Mouse (Mus musculus) forebrain, embryonic 13.5 days (tissue): ENCODE data around the gene Irx2. TPM values are rescaled to one million over a fixed set of nuclear protein-coding genes. Genes with fewer than 3 reads are reported as not detected.

Experiments
- ATAC-seq: fragments of 200-750 bp; cut with Nextera tagmentation; 2 replicates; pipeline ENCODE4 v1.8.0; 2017
- H3K27ac ChIP-seq: fragments of 300-500 bp; sonication (generic); 2 replicates; pipeline ENCODE4 v1.5.1; 2015; ENCODE audit warnings: inconsistent platforms, mild to moderate bottlenecking, moderate library complexity
- H3K27me3 ChIP-seq: fragments of 300-500 bp; sonication (generic); 2 replicates; pipeline ENCODE4 v1.6.1; 2015; ENCODE audit warnings: mild to moderate bottlenecking, inconsistent platforms
- H3K36me3 ChIP-seq: fragments of 300-500 bp; sonication (generic); 2 replicates; pipeline ENCODE4 v1.6.1; 2015; ENCODE audit warnings: mild to moderate bottlenecking, inconsistent platforms; ENCODE audit not compliant: poor library complexity, severe bottlenecking
- H3K4me1 ChIP-seq: fragments of 300-500 bp; sonication (generic); 2 replicates; pipeline ENCODE4 v1.6.1; 2015; ENCODE audit warnings: inconsistent platforms
- H3K4me2 ChIP-seq: fragments of 300-500 bp; sonication (generic); 2 replicates; pipeline ENCODE4 v1.6.1; 2015; ENCODE audit warnings: inconsistent platforms, mild to moderate bottlenecking, moderate library complexity
- H3K4me3 ChIP-seq: fragments of 300-500 bp; sonication (generic); 2 replicates; pipeline ENCODE4 v1.5.1; 2015; ENCODE audit warnings: mild to moderate bottlenecking, inconsistent platforms
- H3K9ac ChIP-seq: fragments of 300-500 bp; sonication (generic); 2 replicates; pipeline ENCODE4 v1.6.1; 2015; ENCODE audit warnings: mild to moderate bottlenecking, inconsistent platforms
- H3K9me3 ChIP-seq: fragments of 300-500 bp; sonication (generic); replicated peaks from 2 replicates; pipeline ENCODE4 v1.6.1; 2016; ENCODE audit warnings: inconsistent platforms
- WGBS: fragments of 180-500 bp; shearing (Covaris S2); methylation state at CpG from one replicate; pipeline ENCODE4 v1.1.7; 2015; 5-methylcytosine and 5-hydroxymethylcytosine counted together
- polyA plus RNA-seq: library from polyadenylated mRNA; unstranded; fragments of >200 nt; fragmentation: Nextera tagmentation; extraction: Ambion mirVana; gene quantifications from 2 replicates; pipeline ENCODE4 v1.2.1, GENCODE M21; 2015

Gene Irx2
- polyA plus RNA-seq: 1.2 and 2.9 TPM in 2 replicates

DNA sequence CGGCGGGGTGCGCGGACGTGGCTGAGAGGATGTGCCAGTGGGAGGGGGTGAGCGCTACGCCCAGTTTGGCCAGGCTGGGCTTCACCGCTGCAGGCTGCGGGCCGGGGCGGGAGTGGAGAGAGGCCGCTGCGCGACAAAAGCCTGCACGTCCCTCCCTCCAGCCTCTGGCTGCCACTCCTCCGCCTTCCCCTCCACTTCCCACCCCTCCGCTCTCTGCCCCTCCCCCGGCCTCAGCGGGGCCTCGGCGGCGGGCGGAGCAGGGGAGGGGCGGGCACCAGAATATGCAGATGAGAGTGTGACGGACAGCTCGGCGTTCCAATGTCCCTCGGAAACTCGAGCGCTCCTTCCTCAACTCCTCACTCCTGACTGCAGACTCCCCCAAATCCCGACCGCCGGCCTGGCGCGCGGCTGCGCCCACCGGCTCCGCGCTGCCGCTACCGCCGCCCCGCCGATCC, at the start of gene Irx2:
Gene Irx2, plus strand, starts transcription at position 359 of the 455 bp plus-strand sequence.
- Histone ChIP-seq H3K36me3 (no peaks in the 10 kb centered on the region), H3K4me1 (peaks cover 31% of the 10 kb centered on the region), H3K9me3 (no peaks in the 10 kb centered on the region), H3K27ac (no peak within 1 kb of the TSS), H3K27me3 (peaks cover 99% of the 10 kb centered on the region), H3K4me3 (peak within 1 kb of the TSS; percentile 50), H3K9ac (peak within 1 kb of the TSS; percentile 54), H3K4me2 (peak within 1 kb of the TSS; percentile 87)
- peak; percentile 89 for ATAC-seq
- 1% methylated on average over 28 of the region's 45 CpGs for WGBS

DNA sequence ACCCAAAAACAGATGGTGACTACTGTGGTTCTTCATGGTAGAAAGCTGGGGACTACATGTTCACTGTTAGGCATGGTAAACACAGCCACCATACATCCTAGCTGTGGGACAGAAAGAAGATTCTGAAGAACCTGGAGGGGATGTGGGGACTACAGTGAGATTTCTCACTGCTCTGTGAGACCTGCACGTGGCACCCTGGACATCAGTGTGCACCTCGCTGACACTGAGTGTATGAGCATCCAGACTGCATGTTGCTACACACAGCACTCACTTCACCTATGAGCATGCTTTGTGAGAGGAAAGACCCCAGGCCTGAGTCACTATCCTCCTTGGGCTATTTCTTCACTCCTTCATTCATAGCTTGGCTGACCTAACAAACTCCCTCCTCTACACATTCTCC, 47.3 kb upstream of the Irx2 start:
- Histone ChIP-seq H3K4me3 (no peak overlapping the region), H3K4me2 (no peak overlapping the region), H3K27ac (no peak overlapping the region), H3K4me1 (no peaks in the 10 kb centered on the region), H3K9me3 (no peaks in the 10 kb centered on the region; the same call in 1 of the 2 replicates), H3K27me3 (no peaks in the 10 kb centered on the region), H3K9ac (no peak overlapping the region), H3K36me3 (no peaks in the 10 kb centered on the region)
- ATAC-seq: no peak
- whole genome bisulfite sequencing: 91% methylated on average over 2 of the region's 2 CpGs

DNA sequence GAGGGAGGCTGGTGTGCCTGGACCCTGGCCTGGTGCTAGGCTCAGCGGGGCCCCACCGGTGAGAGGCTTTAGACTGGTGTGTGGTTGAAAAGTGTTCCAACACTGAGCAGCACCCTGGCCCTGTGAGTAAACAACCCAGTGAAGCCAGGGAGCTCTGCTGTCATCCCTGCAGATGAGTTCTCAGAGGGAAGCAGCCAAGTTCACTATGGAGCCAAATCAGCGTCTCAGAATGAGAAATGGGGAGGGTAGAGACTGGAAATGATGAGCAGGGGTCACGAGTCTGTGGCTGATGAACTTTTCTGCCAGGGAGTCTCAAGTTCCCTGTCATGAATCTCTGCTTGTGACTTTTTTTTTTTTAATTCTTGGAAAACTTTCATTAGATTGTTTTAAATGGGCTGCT, 36.1 kb upstream of the Irx2 start:
- no peaks in the 10 kb centered on the region for H3K27me3 ChIP-seq
- H3K36me3 ChIP-seq: no peaks in the 10 kb centered on the region
- ATAC-seq: no peak
- H3K27ac ChIP-seq: no peak overlapping the region
- H3K9ac ChIP-seq: no peak overlapping the region
- H3K4me3 ChIP-seq: no peak overlapping the region
- no peaks in the 10 kb centered on the region for H3K4me1 ChIP-seq
- H3K4me2 ChIP-seq: no peak overlapping the region
- 68% methylated on average over 4 of the region's 4 CpGs for WGBS
- H3K9me3 ChIP-seq: no peaks in the 10 kb centered on the region

DNA sequence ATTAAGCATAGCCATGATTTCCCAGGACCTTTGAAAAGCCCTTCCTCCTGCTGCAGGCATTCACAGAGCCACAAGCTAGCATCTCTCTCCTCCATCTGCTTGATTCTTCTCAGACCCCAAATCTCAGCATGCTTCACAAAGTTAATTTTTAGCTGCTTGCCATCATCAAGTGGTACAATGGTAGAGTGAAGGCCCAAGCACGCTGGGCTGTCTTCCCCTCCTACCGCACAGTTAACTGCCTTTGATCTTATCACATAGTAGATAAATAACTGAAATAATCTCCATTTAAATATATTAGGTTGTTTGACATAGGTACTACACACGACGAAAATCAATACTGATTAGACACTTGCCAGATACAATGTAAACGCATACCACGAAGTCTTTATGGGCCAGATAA, 35.3 kb upstream of the Irx2 start:
- ATAC-seq: no peak
- Histone ChIP-seq H3K9ac (no peak overlapping the region), H3K4me1 (no peaks in the 10 kb centered on the region), H3K36me3 (no peaks in the 10 kb centered on the region), H3K4me2 (no peak overlapping the region), H3K4me3 (no peak overlapping the region), H3K9me3 (no peaks in the 10 kb centered on the region), H3K27ac (no peak overlapping the region), H3K27me3 (no peaks in the 10 kb centered on the region)
- WGBS: 91% methylated on average over 6 of the region's 6 CpGs

DNA sequence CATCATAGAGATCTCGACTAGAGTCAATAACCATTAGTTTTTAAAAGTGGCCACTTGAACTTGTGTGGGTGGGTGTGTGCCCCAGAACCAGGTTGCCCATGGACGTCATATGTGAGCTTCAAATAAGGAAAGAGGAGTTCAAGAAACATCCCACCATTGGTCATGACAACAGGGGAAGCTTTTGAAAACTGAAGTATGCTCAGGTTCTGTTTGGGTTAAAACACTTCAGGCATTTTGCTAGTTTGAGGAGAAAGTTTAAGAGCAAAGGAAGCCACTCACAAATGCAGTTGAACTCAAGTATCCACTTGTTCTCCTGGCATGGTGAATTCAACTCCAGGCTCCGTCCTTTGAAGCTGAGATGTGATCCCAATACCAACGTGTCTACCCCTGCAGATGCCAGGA, 34.9 kb upstream of the Irx2 start:
- Histone ChIP-seq H3K27ac (no peak overlapping the region), H3K4me1 (no peaks in the 10 kb centered on the region), H3K27me3 (no peaks in the 10 kb centered on the region), H3K4me3 (no peak overlapping the region), H3K9me3 (no peaks in the 10 kb centered on the region), H3K4me2 (no peak overlapping the region), H3K36me3 (no peaks in the 10 kb centered on the region), H3K9ac (no peak overlapping the region)
- 85% methylated on average over 4 of the region's 4 CpGs for WGBS
- no peak for ATAC-seq

DNA sequence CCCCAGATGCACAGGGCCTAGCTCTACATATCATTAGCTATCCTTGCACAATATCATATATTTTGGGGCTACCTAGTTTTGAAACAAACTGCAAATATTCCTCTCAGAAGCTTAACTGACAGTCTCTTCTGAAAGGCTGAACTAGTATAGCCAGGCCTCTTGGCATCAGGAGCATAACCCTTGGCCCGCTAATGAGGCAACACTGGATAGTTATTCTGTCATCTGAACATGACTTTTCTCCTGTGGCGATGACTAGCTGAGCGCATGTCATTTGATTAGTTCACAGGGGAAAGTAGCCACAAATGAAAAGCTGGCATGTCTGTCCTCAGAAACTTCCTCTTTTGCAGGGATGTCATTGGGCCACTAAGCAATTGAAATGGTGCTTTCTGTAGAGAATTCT, 29.4 kb upstream of the Irx2 start:
- Histone ChIP-seq H3K36me3 (no peaks in the 10 kb centered on the region), H3K9ac (no peak overlapping the region), H3K27me3 (no peaks in the 10 kb centered on the region), H3K4me1 (no peaks in the 10 kb centered on the region), H3K9me3 (no peaks in the 10 kb centered on the region), H3K4me2 (no peak overlapping the region), H3K27ac (no peak overlapping the region), H3K4me3 (no peak overlapping the region)
- ATAC-seq: no peak
- 94% methylated on average over 3 of the region's 3 CpGs for WGBS

DNA sequence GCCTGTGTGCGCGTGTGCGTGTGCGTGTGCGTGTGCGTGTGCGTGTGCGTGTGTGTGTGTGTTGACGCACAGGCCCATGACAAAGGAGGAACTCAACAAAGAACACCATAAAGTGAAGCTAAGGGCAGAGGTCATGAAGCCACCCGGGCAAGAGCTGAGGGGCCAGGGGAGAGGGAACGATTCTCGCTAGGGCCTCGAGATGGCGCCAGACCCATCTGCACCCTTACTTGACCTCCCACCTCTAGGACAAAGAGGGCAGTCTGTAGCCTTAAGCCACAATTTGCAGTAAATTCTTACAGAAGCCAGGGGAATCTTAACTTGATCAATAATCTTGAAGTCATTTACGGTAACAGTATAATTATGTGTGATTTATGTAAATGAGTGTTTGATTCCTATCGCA, 19.9 kb upstream of the Irx2 start:
- no peak overlapping the region for H3K4me3 ChIP-seq
- WGBS: 63% methylated on average over 16 of the region's 16 CpGs
- H3K4me1 ChIP-seq: no peaks in the 10 kb centered on the region
- no peak for ATAC-seq
- peaks cover 15% of the 10 kb centered on the region; the same call in 1 of the 2 replicates for H3K27me3 ChIP-seq
- H3K27ac ChIP-seq: no peak overlapping the region
- no peaks in the 10 kb centered on the region for H3K9me3 ChIP-seq
- no peak overlapping the region for H3K4me2 ChIP-seq
- no peak overlapping the region for H3K9ac ChIP-seq
- no peaks in the 10 kb centered on the region for H3K36me3 ChIP-seq

DNA sequence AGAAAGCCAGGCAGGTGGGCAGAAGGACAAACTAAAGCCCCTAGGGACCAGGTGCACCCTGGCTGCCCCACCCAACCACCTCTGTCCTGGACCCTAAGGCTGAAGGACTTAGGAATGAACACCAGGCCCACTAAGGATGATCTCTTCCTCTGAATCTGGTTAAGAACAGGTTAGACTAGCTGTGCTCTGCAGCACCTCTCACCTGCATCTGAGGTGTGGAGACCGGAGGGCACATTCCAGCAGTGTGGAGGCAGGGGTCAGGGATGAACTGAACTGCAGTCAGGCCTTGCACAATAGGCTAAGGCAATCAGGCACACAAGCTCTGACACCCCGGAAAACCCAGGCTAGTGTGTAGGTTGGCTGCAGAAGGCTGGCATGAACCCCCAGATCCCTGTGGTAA, 18.3 kb upstream of the Irx2 start:
- H3K4me1 ChIP-seq: no peaks in the 10 kb centered on the region
- H3K4me3 ChIP-seq: no peak overlapping the region
- no peak overlapping the region for H3K9ac ChIP-seq
- WGBS: 85% methylated on average over 2 of the region's 2 CpGs
- ATAC-seq: no peak
- H3K9me3 ChIP-seq: no peaks in the 10 kb centered on the region
- H3K36me3 ChIP-seq: no peaks in the 10 kb centered on the region
- peaks cover 15% of the 10 kb centered on the region; the same call in 1 of the 2 replicates for H3K27me3 ChIP-seq
- H3K27ac ChIP-seq: no peak overlapping the region
- no peak overlapping the region for H3K4me2 ChIP-seq

DNA sequence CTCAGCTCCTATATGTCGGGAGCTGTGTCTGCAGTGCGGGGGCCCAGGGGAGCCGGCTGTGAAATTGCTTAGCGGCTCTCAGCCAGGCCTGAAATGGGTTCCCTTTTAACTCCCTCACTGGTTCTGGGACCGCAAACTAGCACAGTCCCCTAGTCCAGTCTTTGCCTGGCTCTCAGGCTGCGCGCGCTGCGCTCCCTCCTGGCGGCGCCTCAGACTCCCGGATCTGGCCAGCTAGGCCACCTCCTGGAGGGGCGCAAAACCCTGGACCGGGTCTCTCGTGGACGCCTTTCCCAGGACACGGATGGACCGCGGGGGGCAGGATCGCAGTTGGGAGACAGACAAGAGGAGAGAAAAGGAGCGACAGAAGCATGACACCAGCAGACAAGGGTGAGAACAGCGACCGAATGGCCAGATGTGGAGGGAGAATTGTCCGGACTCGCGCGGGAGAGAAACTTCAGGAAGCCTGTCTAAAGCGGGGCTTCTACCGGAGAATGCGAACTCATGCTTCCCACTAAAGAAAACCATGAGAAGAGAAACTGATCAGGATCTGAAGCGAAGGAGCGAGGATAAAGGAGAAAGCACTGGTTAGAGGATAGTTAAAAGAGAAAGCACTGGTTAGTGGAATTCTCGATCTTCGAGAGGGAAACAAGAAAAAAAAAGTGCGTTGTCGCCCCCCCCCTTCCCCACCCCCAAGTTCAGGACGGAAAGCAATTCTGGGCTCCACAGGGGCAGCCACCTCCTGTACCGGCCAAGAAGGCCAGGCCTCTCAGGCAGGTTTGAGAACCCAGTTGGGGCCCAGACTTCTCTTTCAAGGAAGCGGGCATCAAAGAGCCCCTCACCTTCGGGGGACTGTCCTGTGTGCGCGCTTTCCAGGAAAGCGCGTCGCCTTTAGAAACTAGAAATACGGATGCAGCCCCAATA, 4.4 kb upstream of the Irx2 start:
- ATAC-seq: no peak
- H3K36me3 ChIP-seq: no peaks in the 10 kb centered on the region
- no peak overlapping the region for H3K9ac ChIP-seq
- H3K27ac ChIP-seq: no peak overlapping the region
- peak overlapping the region; percentile 31 for H3K4me2 ChIP-seq
- H3K4me3 ChIP-seq: peak overlapping the region; percentile 15; the same call in 1 of the 2 replicates
- WGBS: 1% methylated on average over 46 of the region's 46 CpGs
- peaks cover 14% of the 10 kb centered on the region for H3K4me1 ChIP-seq
- H3K27me3 ChIP-seq: peaks cover 98% of the 10 kb centered on the region
- H3K9me3 ChIP-seq: no peaks in the 10 kb centered on the region

DNA sequence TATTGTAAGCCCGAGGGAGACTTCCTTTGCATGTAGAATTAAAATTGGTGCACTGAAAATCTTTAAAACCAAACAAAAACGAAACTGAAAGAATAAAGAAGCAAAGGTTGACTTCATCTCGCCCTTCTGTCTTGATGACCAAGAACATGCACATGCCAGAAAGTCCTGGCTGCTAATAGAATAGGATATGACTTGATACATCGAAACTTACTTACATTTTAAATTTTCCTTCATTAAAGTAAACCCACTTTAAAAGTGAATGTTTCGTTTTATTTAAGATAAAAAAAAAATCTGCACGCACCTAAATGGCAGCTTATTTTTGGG, 3.8 kb upstream of the Irx2 start:
- peaks cover 21% of the 10 kb centered on the region for H3K4me1 ChIP-seq
- H3K27me3 ChIP-seq: peaks cover 97% of the 10 kb centered on the region
- H3K4me3 ChIP-seq: peak overlapping the region; percentile 15; the same call in 1 of the 2 replicates
- 5% methylated on average over 6 of the region's 6 CpGs for WGBS
- peak overlapping the region; percentile 31 for H3K4me2 ChIP-seq
- H3K27ac ChIP-seq: no peak overlapping the region
- H3K9me3 ChIP-seq: no peaks in the 10 kb centered on the region
- H3K9ac ChIP-seq: no peak overlapping the region
- no peaks in the 10 kb centered on the region for H3K36me3 ChIP-seq
- ATAC-seq: no peak

DNA sequence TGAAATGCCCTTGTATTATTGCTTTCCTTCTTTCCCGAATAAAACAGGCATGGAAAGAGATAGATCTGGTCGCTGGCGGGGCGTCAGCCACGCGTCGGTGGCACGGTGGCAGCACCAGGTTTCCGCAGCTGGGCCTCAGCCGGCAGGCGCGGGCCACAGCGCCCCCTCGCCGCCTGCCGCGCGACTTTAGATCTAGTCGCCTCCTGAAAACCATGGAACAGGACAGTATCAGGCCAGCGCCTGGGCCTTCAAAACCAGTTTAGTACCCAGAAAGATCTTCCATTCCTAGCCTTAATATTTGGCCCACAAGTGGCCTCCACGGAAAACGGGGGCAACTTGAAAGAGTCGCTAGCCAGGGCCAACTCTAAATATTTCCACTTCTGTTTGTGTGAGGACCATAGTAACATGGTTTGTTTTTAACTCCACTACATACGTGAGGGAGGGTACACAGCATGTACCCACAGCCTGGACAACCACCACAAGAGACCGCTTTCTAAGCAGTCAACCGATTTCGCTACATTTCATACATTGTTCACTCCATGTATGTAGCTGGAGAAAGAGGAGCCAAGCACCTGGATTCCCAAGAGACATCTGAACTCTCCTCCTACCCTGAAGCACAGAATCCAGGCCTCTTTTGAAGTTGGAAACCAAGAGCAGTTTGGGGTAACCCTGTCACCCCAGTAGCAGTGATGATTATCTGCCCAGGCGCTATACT, 3.2 kb upstream of the Irx2 start:
- Histone ChIP-seq H3K36me3 (no peaks in the 10 kb centered on the region), H3K4me2 (no peak overlapping the region), H3K4me3 (no peak overlapping the region), H3K4me1 (peaks cover 21% of the 10 kb centered on the region), H3K9me3 (no peaks in the 10 kb centered on the region), H3K9ac (no peak overlapping the region), H3K27ac (no peak overlapping the region), H3K27me3 (peaks cover 98% of the 10 kb centered on the region)
- WGBS: 3% methylated on average over 28 of the region's 28 CpGs
- ATAC-seq: no peak
